24 mouse cellular contexts compared by ENCODE assay signal in genomic region chr5:147192576-147192960, GRCm38 (mm10). TPM values are rescaled to one million over a fixed set of nuclear protein-coding genes. Genes with fewer than 3 reads are reported as not detected.
"Had no signal": no experiment of that assay in that cellular context is flagged by ENCODE, and none has a peak within 500 bp of the region (broad histone marks: within the 10 kb centered on the region; RNA-seq: fewer than 3 reads in every experiment).

No protein-coding gene starts in this region.

- ATAC-seq: intestine, embryonic 16.5 days had no signal

- H3K4me3 ChIP-seq: limb, embryonic 12.5 days; limb, embryonic 15.5 days; liver, embryonic 15.5 days; lung, embryonic 15.5 days; megakaryocyte, embryonic 14.5 days had no signal

- DNase-seq: kidney, adult 18-20 months; kidney, adult 9 months; kidney, postnatal 14 days; kidney, postnatal 4 days; left cerebral cortex, postnatal 4 days; lung, adult 18-20 months; lung, postnatal 10 days; lung, postnatal 36 days; thymus, adult 18-20 months; thymus, postnatal 14 days; thymus, postnatal 4 days had no signal

- H3K9ac ChIP-seq: limb, embryonic 12.5 days; limb, embryonic 15.5 days; liver, embryonic 15.5 days; lung, embryonic 15.5 days; neural tube, embryonic 13.5 days had no signal

- H3K36me3 ChIP-seq: limb, embryonic 12.5 days; limb, embryonic 15.5 days; liver, embryonic 15.5 days; lung, embryonic 15.5 days; neural tube, embryonic 13.5 days had no signal

- H3K27ac ChIP-seq: limb, embryonic 12.5 days; limb, embryonic 15.5 days; liver, embryonic 15.5 days; lung, embryonic 15.5 days; neural tube, embryonic 13.5 days had no signal

- H3K9me3 ChIP-seq: limb, embryonic 12.5 days; limb, embryonic 15.5 days; liver, embryonic 15.5 days; lung, embryonic 15.5 days; megakaryocyte, embryonic 14.5 days; neural tube, embryonic 13.5 days had no signal

- H3K4me2 ChIP-seq: limb, embryonic 12.5 days; limb, embryonic 15.5 days; liver, embryonic 11.5 days; liver, embryonic 15.5 days; lung, embryonic 15.5 days had no signal

RNA-seq across cellular contexts. Expression of gene Gsx1, which starts 4.1 kb away (rescaled TPM):
- polyA plus RNA-seq: intestine, embryonic 16.5 days; kidney, embryonic 16.5 days; limb, embryonic 12.5 days; limb, embryonic 15.5 days; liver, embryonic 11.5 days; liver, embryonic 15.5 days; lung, embryonic 15.5 days; small intestine, adult 2 months; spleen, adult 2 months; stomach, embryonic 16.5 days; testis, adult 2 months had no signal
